Mouse (Mus musculus): Measurements from ENCODE around the gene Gid8. TPM values are rescaled to one million over a fixed set of nuclear protein-coding genes. Genes with fewer than 3 reads are reported as not detected.
A peak's percentile ranks its signal among the peaks of the same experiment; 100 is the strongest.

Gene Gid8
- polyA plus RNA-seq, 1 experiment from 2014 or later: 54.9 TPM

DNA sequence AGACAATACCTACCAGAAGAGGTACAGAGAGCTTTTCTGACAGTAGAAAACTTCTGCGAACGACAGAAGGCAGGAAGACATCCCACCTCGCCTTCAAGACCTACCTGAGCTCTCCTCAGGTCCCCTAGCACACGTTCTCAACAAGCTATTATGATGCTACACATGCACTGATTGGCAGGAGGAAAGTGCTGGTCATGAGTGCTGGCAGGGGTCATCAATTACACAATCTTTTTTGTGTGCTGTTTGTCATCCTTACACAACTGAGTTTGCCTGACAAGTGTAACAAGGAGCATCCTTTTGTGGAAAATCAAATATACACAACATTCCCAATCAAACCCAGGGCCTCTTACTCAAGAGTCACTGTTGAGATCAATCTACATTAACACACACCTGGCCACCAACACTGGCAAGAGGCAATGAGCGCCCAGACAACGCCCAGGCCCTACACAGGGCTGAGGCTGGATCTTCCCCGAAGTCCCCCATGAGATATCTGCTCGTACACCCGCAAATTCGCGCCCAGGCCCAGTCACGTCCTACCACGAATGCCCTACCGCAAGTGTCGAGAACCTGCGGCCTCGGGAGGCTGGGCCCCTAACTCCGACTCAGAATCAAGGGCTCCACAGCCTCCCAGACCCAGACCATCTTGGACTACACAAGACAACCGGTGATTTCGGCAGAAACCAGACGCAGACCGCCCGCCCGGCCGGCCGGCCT lies 8.7 kb upstream of the Gid8 start:
- Histone ChIP-seq H3K27ac (replicated peaks) (peak overlapping the region; percentile 97), H3K36me3 (no peaks in the 10 kb centered on the region), H3K9me3 (replicated peaks) (no peaks in the 10 kb centered on the region), H3K4me2 (peak overlapping the region; percentile 95), H3K4me3 (replicated peaks) (peak overlapping the region; percentile 91), H3K4me1 (peaks cover 45% of the 10 kb centered on the region), H3K9ac (replicated peaks) (peak overlapping the region; percentile 99), H3K27me3 (replicated peaks) (no peaks in the 10 kb centered on the region)
- ATAC-seq (ENCODE audit: low FRiP score): peak; percentile 16
- WGBS: 5% methylated on average over 24 of the region's 26 CpGs

DNA sequence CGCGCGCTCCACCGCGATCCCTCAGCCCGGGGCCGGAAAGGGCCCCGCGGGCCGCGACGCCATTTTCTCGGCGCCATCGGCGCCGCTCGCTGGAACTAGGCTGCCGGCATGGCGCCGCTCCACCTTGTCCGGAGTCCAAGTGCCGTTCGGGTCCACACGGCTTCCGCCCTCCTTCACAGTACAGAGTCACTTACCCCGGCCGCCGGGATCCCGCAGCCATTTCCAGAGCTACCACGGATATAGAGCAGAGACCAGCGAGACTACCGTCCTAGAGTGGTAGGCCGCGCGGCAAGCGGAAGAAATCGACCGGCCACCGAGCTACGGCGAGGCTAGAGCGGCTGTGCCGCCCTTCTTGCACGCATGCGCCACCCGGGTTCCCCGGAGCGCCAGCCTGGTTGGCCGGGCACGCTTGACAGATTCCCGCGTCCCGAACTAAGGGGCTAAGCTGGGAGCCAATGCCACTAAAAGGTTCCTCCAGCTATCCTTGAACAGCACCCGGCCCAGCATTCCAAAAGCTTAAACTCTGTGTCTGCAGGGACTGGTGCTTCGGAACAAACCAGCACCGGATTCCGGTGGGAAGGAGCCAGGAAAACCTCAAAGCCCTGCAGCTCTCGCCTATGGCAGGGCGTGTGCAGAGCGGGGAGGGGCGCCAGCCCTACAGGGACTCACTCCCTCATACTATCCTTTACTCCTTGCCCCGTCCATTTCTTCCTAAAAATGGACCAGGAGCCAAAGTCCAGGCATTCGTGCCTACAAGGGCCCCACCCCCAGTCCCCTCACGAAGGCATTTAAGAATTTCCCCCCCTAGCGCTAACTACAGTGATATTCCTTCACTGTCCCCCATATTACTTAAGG lies 7.9 kb upstream of the Gid8 start:
- under 1% methylated on average over 66 of the region's 66 CpGs for WGBS
- no peaks in the 10 kb centered on the region for H3K27me3 ChIP-seq (replicated peaks)

DNA sequence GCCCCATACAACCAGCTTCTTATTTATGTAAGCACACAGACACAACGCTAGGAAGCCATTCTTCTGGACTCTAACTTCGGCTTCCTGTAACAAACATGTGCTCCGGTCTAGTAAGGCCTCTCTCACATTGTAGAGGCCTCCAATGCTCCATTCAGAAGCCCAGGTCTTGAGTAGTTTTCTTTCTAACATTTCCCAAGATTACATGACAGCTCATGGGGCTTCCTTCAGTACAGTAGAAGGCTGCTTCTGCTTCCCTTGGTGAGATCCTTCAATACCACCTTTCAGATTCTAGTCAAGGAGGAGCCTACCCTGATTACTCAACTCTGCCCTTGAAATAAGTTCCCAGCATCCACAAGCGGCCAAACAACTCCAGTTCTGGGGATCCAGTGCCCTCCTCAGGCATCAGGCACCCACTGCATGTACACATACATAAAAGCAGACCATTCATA lies 7.2 kb upstream of the Gid8 start:
- Histone ChIP-seq H3K27me3 (replicated peaks) (no peaks in the 10 kb centered on the region), H3K36me3 (no peaks in the 10 kb centered on the region), H3K27ac (replicated peaks) (peak overlapping the region; percentile 97), H3K9me3 (replicated peaks) (no peaks in the 10 kb centered on the region), H3K9ac (replicated peaks) (peak overlapping the region; percentile 99), H3K4me1 (peaks cover 49% of the 10 kb centered on the region), H3K4me2 (peak overlapping the region; percentile 95), H3K4me3 (replicated peaks) (peak overlapping the region; percentile 91)
- no peak for ATAC-seq (ENCODE audit: low FRiP score)
- WGBS: 45% methylated on average over 4 of the region's 4 CpGs

More for the DNA sequence above, 7.9 kb upstream of the Gid8 start:
- Histone ChIP-seq H3K36me3 (no peaks in the 10 kb centered on the region), H3K27ac (replicated peaks) (peak overlapping the region; percentile 97), H3K9me3 (replicated peaks) (no peaks in the 10 kb centered on the region), H3K4me2 (peak overlapping the region; percentile 95), H3K4me1 (peaks cover 44% of the 10 kb centered on the region), H3K4me3 (replicated peaks) (peak overlapping the region; percentile 91), H3K9ac (replicated peaks) (peak overlapping the region; percentile 99)
- ATAC-seq (ENCODE audit: low FRiP score): peak; percentile 95

DNA sequence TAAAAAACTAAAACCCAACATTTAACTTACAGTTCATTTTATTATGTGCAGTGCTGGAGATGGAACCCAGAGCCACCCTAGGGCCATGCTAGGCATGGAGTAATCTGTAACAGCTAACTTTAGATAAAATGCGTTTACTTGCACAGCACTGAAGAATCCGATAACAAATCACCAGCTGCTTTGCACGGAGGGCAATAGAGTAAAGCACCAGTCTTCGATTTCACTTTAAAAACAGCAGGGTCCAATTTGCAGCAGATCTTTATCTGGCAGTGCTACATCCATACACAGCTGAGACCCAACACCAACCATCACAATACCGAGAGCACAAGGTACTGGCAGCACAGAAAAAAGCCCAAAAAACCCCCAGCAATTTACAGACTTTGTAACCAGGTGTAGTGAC lies 6.7 kb upstream of the Gid8 start:
- no peaks in the 10 kb centered on the region for H3K36me3 ChIP-seq
- H3K4me2 ChIP-seq: peak overlapping the region; percentile 95; the same call in 1 of the 2 replicates
- no peaks in the 10 kb centered on the region for H3K9me3 ChIP-seq (replicated peaks)
- no peak for ATAC-seq (ENCODE audit: low FRiP score)
- 77% methylated on average over 5 of the region's 5 CpGs for WGBS
- no peaks in the 10 kb centered on the region for H3K27me3 ChIP-seq (replicated peaks)
- H3K4me1 ChIP-seq: peaks cover 53% of the 10 kb centered on the region
- H3K9ac ChIP-seq (replicated peaks): no peak overlapping the region
- no peak overlapping the region for H3K4me3 ChIP-seq (replicated peaks)
- peak overlapping the region; percentile 97; the same call in 1 of the 2 replicates for H3K27ac ChIP-seq (replicated peaks)

DNA sequence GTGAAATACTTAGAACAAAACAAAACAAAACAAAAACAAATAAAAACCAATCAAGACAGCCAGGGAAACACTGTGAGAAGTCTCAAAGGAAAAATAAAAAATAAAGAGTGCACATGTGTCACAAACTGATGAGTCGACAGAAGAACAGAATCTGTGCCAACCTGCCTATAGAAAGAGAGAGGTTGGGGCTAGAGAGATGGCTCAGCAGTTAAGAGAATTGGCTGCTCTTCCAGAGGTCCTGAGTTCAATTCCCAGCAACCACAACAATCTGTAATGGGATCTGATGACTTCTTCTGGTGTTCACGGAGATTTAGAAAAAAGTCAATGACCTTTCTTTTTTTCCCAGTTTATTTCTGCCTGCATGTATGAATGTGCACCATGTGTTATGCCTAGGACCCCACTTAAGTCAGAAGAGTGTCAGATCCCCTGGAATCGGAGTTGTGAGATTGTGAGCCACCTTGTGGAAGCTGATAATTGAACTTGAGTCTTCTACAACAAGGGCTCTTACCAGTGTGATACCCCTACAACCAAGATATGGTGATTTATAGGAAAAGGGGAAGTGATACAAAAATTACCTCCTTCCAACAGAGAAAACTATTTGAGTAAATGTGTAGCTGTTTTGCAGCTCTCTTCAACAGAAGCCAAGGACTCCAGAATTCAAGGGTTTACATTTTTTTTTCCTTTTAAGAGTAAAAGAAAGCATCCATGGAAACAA lies 6.1 kb upstream of the Gid8 start:
- H3K27ac ChIP-seq (replicated peaks): no peak overlapping the region
- no peak for ATAC-seq (ENCODE audit: low FRiP score)

DNA sequence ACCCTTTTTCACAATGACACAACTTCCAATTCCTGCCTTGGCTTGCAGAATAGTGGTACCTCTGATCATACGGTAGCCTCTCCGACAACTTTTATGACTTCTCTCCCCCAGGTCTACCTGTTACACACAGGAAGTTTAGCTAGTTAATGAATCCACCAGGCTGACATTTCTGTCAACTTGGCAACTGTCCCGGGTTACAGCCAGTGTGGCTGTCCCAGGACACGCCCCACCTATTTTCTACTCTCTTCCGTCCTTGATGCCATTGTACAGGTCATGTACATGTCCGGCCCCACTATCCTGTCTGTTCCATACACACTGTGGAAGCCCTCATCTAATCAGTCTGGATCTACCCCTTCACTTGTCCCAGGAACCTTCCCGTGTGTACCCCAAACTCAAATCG lies 5.3 kb upstream of the Gid8 start:
- H3K27ac ChIP-seq (replicated peaks): no peak overlapping the region
- no peak overlapping the region for H3K4me3 ChIP-seq (replicated peaks)
- no peak for ATAC-seq (ENCODE audit: low FRiP score)
- H3K36me3 ChIP-seq: no peaks in the 10 kb centered on the region
- H3K27me3 ChIP-seq (replicated peaks): no peaks in the 10 kb centered on the region
- H3K4me2 ChIP-seq: no peak overlapping the region
- 88% methylated on average over 8 of the region's 8 CpGs for WGBS
- no peak overlapping the region; the same call in 1 of the 2 replicates for H3K9ac ChIP-seq (replicated peaks)
- H3K9me3 ChIP-seq (replicated peaks): no peaks in the 10 kb centered on the region
- peaks cover 55% of the 10 kb centered on the region for H3K4me1 ChIP-seq

More for the DNA sequence above, 6.1 kb upstream of the Gid8 start:
- Histone ChIP-seq H3K4me3 (replicated peaks) (no peak overlapping the region), H3K9ac (replicated peaks) (no peak overlapping the region), H3K36me3 (no peaks in the 10 kb centered on the region), H3K4me1 (peaks cover 57% of the 10 kb centered on the region), H3K27me3 (replicated peaks) (no peaks in the 10 kb centered on the region), H3K9me3 (replicated peaks) (no peaks in the 10 kb centered on the region), H3K4me2 (no peak overlapping the region)
- 72% methylated on average over 3 of the region's 3 CpGs for WGBS

DNA sequence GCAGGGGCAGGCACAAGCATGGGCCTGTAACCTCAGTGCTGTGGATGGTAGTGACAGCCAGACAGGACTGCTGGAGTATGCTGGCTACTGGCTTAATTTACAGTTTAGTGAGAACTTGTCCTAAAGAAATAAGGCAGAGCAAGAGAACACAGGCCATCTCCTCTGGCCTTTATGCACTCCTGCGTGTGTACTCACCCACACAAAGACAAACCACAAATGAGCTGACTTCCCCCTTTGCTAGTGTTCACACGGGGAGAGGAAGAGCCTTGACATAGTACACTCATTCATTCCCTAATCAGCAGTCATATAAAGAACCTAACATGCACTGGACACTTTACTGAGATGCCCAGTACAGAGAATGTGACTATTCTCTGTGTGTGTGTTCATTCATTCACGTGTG lies 4.9 kb upstream of the Gid8 start:
- no peak for ATAC-seq (ENCODE audit: low FRiP score)

DNA sequence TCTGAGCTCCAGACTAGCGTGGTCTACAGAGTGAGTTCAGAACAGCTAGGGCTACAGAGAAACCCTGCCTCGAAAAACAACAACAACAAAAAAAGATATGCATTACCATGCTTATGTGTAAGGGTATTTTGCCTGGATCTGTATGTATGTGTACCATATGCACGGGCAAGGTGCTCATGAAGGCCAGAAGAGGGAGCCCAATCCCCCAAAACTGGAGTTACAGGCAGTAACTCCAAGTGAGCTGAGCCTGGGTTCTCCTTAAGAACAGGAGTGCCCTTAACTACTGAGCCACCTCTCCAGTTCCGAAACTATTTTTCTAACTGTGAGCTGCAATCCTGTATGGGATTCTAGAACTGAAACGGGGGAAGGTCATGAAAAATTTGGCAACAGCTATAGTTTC lies 3.9 kb upstream of the Gid8 start:
- H3K9ac ChIP-seq (replicated peaks): no peak overlapping the region
- H3K4me1 ChIP-seq: peaks cover 46% of the 10 kb centered on the region
- H3K27ac ChIP-seq (replicated peaks): no peak overlapping the region
- no peaks in the 10 kb centered on the region for H3K27me3 ChIP-seq (replicated peaks)
- WGBS: 96% methylated on average over 5 of the region's 5 CpGs
- H3K36me3 ChIP-seq: no peaks in the 10 kb centered on the region
- H3K4me2 ChIP-seq: no peak overlapping the region
- no peaks in the 10 kb centered on the region for H3K9me3 ChIP-seq (replicated peaks)
- no peak for ATAC-seq (ENCODE audit: low FRiP score)
- no peak overlapping the region for H3K4me3 ChIP-seq (replicated peaks)

More for the DNA sequence above, 4.9 kb upstream of the Gid8 start:
- H3K36me3 ChIP-seq: no peaks in the 10 kb centered on the region
- H3K4me1 ChIP-seq: peaks cover 50% of the 10 kb centered on the region
- H3K9ac ChIP-seq (replicated peaks): no peak overlapping the region
- no peak overlapping the region for H3K4me3 ChIP-seq (replicated peaks)
- 81% methylated on average over 3 of the region's 3 CpGs for WGBS
- no peak overlapping the region for H3K4me2 ChIP-seq
- no peaks in the 10 kb centered on the region for H3K27me3 ChIP-seq (replicated peaks)
- no peak overlapping the region for H3K27ac ChIP-seq (replicated peaks)
- no peaks in the 10 kb centered on the region for H3K9me3 ChIP-seq (replicated peaks)

DNA sequence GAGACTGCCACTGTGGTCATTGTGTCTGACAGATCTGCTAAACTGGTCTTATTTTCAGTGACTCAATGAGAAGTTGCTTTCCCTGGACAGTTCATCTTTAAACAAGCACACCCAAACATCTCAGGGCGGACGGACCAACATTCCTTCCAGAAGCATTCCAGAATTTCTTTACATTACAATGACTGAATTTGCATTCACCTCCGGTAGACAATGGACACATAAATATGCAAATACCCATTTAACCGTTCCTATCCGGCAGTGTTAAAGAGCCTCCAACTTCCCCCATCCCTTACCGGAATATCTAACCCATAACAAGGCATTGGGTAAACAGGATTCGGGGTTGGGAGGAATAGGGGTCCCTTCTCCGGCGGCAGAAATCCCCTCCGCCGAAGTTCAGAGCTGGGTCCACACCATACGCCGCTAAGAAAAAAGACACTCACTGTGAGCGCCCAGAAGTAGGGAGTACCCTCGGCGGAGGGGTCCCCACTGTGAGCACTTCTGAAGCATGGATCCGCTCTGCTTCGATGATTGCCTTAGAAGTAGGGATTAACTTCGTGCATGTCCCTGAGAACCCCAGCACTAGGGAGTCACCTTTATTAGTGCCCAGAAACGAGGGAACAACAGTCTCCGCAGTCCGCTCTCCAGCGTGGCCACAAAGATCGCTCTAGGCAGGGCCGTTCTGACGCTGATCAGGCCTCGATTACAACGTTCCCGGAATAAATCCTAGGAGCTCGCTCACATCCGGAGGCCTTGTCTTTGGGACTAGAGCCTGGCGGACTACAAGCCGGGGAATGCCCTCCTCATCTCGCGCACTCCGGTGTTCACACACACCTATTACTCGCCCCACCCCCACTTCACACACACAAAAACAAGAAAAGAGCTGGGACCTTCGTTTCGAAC lies 644 bp upstream of the Gid8 start:
- Histone ChIP-seq H3K27ac (replicated peaks) (peak overlapping the region; percentile 85), H3K4me3 (replicated peaks) (peak overlapping the region; percentile 96), H3K4me2 (peak overlapping the region; percentile 88), H3K27me3 (replicated peaks) (no peaks in the 10 kb centered on the region), H3K9me3 (replicated peaks) (no peaks in the 10 kb centered on the region), H3K4me1 (peaks cover 45% of the 10 kb centered on the region), H3K9ac (replicated peaks) (peak overlapping the region; percentile 97), H3K36me3 (peaks cover 4% of the 10 kb centered on the region)
- peak; percentile 66 for ATAC-seq (ENCODE audit: low FRiP score)
- under 1% methylated on average over 39 of the region's 39 CpGs for WGBS

DNA sequence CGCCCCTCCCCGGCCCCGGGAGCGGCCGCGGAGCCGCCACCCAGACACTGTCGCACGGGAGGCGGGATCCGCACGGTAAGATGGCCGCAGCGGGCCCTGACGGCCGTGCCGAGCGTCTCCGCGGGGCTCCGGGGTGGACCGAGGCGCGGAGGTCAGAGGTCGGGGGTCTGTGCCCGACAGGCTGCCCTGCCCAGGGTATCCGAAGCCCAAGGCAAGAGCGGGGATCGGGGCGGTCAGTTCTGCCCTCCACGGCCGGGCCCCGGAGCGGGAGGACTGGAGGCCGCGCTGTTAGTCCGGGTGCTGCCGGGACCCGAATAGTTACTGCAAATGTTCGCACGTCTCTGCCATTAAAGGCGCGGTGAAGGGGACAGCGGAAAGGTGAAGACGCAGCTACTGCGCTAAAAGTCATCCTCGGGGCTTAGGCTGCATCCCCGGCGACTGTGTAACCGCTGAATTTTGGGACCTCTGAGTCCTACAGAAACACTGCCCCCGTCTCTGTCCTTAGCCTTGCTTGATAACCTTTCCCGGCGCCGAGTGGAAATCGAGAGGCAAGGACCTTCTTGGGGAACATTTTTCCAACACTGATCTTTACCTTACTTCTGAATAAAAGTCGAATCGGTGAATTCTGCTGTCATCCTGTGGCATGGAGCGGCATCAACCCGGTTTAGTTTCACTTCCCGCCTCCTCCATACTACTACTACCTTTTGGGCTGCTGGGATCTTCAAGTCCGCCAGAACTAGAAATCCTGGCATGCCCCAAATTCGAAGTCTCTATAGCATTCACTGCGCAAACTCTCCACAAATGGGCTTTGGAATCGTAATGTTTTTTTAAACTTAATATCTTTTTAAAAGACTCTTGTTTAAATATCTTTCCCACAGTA lies 599 bp downstream of the Gid8 start:
- H3K9ac ChIP-seq (replicated peaks): peak overlapping the region; percentile 97
- peaks cover 42% of the 10 kb centered on the region for H3K4me1 ChIP-seq
- peaks cover 10% of the 10 kb centered on the region for H3K36me3 ChIP-seq
- H3K27me3 ChIP-seq (replicated peaks): no peaks in the 10 kb centered on the region
- WGBS: 2% methylated on average over 61 of the region's 64 CpGs
- no peak; the same call in 1 of the 2 replicates for ATAC-seq (ENCODE audit: low FRiP score)
- H3K4me2 ChIP-seq: peak overlapping the region; percentile 76
- no peaks in the 10 kb centered on the region for H3K9me3 ChIP-seq (replicated peaks)
- H3K4me3 ChIP-seq (replicated peaks): peak overlapping the region; percentile 96
- H3K27ac ChIP-seq (replicated peaks): peak overlapping the region; percentile 82

Measured in neural tube, embryonic 15.5 days (tissue).